Mouse (Mus musculus) limb, embryonic 12.5 days (tissue): ENCODE data around the gene Ccdc42. TPM values are rescaled to one million over a fixed set of nuclear protein-coding genes. Genes with fewer than 3 reads are reported as not detected.

ENCODE experiments used
- ATAC-seq: fragments of 200-750 bp; cut with Nextera tagmentation; 2 replicates; pipeline ENCODE4 v1.8.0; 2017; ENCODE audit warnings: low read depth, moderate TSS enrichment; ENCODE audit not compliant: insufficient number of reproducible peaks, insufficient read depth, low FRiP score, low TSS enrichment
- H3K27ac ChIP-seq: fragments of 300-500 bp; sonication (generic); 2 replicates; pipeline ENCODE4 v1.5.1; 2016; ENCODE audit warnings: mild to moderate bottlenecking, moderate library complexity
- H3K27me3 ChIP-seq: fragments of 300-500 bp; sonication (generic); 2 replicates; pipeline ENCODE4 v1.6.1; 2016; ENCODE audit warnings: mild to moderate bottlenecking, moderate library complexity
- H3K36me3 ChIP-seq: fragments of 300-500 bp; sonication (generic); 2 replicates; pipeline ENCODE4 v1.6.1; 2016; ENCODE audit warnings: mild to moderate bottlenecking, moderate library complexity
- H3K4me1 ChIP-seq: fragments of 300-500 bp; sonication (generic); replicated peaks from 2 replicates; pipeline ENCODE4 v1.6.1; 2016
- H3K4me2 ChIP-seq: fragments of 300-500 bp; sonication (generic); 2 replicates; pipeline ENCODE4 v1.6.1; 2016; ENCODE audit warnings: mild to moderate bottlenecking, moderate library complexity
- H3K4me3 ChIP-seq: fragments of 300-500 bp; sonication (generic); replicated peaks from 2 replicates; pipeline ENCODE4 v1.5.1; 2016; ENCODE audit warnings: mild to moderate bottlenecking
- H3K9ac ChIP-seq: fragments of 300-500 bp; sonication (generic); replicated peaks from 2 replicates; pipeline ENCODE4 v1.6.1; 2016; ENCODE audit warnings: mild to moderate bottlenecking, moderate library complexity
- H3K9me3 ChIP-seq: fragments of 300-500 bp; sonication (generic); 2 replicates; pipeline ENCODE4 v1.6.1; 2016; ENCODE audit warnings: mild to moderate bottlenecking, moderate library complexity
- WGBS: fragments of 180-500 bp; shearing (Covaris S2); methylation state at CpG from one replicate; pipeline ENCODE4 v1.1.7; 2016; 5-methylcytosine and 5-hydroxymethylcytosine counted together
- polyA plus RNA-seq: library from polyadenylated mRNA; unstranded; fragments of >200 nt; fragmentation: Nextera tagmentation; extraction: Ambion mirVana; gene quantifications from 2 replicates; pipeline ENCODE4 v1.2.1, GENCODE M21; 2016

The Ccdc42 gene
- polyA plus RNA-seq, 1 experiment from 2014 or later: 1.0 TPM

DNA sequence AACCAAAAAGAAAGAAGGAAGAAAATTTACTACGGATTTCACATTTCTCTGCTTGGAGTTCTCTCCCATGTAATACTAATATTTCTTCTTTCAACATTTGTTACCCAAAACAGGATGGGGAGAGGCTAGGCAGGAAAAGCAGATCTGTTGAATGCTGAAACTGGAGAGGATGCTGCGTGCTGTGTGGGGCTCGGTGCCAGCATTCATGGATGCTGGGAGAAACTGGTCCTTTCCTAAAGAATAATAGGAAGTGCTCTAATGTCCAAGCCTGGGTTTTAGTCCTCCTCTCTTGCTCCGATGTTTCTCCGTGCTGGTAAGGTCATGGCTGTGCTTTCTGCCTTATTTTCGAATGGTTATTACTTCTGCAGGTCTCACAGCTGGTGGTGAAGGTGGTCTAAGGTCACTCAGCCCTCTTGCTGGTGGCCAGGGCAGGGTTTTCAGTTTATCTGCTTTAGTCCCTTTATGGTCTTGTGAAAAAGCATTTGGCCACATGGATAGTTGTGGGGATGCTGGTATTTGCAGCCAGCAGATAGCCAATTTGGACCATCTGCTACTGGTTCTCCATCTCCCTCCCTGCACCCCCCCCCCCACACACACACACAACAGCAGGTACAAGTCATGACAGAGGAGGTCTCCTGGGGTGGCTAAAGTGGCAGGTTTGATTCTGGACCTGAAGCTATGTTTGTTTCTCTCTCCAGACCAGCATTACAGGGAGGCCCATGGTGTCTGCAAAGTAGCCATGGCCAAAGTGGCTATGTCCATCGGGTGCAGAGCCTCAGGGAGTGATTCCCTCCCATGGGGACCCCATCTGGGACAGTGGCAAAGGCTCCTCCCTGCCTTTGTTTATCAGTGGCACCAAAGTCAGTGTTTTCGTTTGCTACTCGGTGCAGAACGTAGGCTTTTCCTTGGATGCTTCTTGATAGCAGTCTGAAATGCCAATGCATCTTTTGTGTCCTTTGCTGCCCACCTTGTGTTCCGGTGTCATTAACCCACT is 24.6 kb upstream of the Ccdc42 start:
- ATAC-seq: no peak

GRCm38 (mm10) chr11:68564356-68565031 is 22.3 kb upstream of the Ccdc42 start:
- no peaks in the 10 kb centered on the region for H3K9me3 ChIP-seq
- 68% methylated on average over 13 of the region's 13 CpGs for WGBS
- H3K4me2 ChIP-seq: no peak overlapping the region
- H3K9ac ChIP-seq: no peak overlapping the region
- peaks cover 10% of the 10 kb centered on the region for H3K27me3 ChIP-seq
- ATAC-seq: no peak
- H3K4me1 ChIP-seq: 0 out of 2 replicates have a peak, but pooled peaks cover 6% of the 10 kb centered on the region
- H3K36me3 ChIP-seq: no peaks in the 10 kb centered on the region
- no peak overlapping the region for H3K27ac ChIP-seq
- no peak overlapping the region for H3K4me3 ChIP-seq

More for the DNA sequence above, 24.6 kb upstream of the Ccdc42 start:
- H3K4me3 ChIP-seq: no peak overlapping the region
- H3K4me1 ChIP-seq: 0 out of 2 replicates have a peak, but pooled peaks cover 6% of the 10 kb centered on the region
- H3K9me3 ChIP-seq: no peaks in the 10 kb centered on the region
- no peak overlapping the region for H3K9ac ChIP-seq
- H3K27me3 ChIP-seq: peaks cover 14% of the 10 kb centered on the region
- no peak overlapping the region for H3K4me2 ChIP-seq
- H3K36me3 ChIP-seq: no peaks in the 10 kb centered on the region
- 80% methylated on average over 11 of the region's 11 CpGs for WGBS
- H3K27ac ChIP-seq: no peak overlapping the region

DNA sequence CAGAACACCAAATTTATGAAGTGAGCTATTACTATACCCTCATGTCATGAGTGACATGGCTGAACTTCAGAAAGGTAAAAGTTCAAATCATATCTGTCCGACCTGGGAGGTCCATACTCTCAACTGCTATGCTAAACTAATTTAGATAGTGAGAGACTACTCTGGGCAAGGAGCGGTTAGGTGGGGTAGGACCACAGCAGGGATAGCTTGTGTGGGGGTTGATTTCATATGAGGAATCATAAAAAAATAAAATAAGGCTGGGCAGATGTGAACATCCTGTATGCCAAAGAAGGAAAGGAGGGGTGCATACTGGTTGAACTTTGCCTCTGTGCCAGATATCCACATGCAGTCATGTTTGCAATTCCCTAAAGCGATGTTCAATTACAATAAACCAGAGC is 21.8 kb upstream of the Ccdc42 start:
- Histone ChIP-seq H3K4me1 (0 out of 2 replicates have a peak, but pooled peaks cover 6% of the 10 kb centered on the region), H3K36me3 (no peaks in the 10 kb centered on the region), H3K4me2 (no peak overlapping the region), H3K27me3 (peaks cover 10% of the 10 kb centered on the region), H3K27ac (no peak overlapping the region), H3K9ac (no peak overlapping the region), H3K9me3 (no peaks in the 10 kb centered on the region), H3K4me3 (no peak overlapping the region)
- 81% methylated on average over 3 of the region's 3 CpGs for WGBS
- ATAC-seq: no peak

GRCm38 (mm10) chr11:68566447-68567059 is 20.3 kb upstream of the Ccdc42 start:
- Histone ChIP-seq H3K27me3 (peaks cover 10% of the 10 kb centered on the region), H3K4me1 (0 out of 2 replicates have a peak, but pooled peaks cover 6% of the 10 kb centered on the region), H3K36me3 (no peaks in the 10 kb centered on the region), H3K4me3 (peak overlapping the region; percentile 30), H3K27ac (no peak overlapping the region), H3K9me3 (no peaks in the 10 kb centered on the region), H3K9ac (peak overlapping the region; percentile 34; the same call in 1 of the 2 replicates), H3K4me2 (peak overlapping the region; percentile 60)
- no peak for ATAC-seq
- WGBS: 19% methylated on average over 17 of the region's 17 CpGs

DNA sequence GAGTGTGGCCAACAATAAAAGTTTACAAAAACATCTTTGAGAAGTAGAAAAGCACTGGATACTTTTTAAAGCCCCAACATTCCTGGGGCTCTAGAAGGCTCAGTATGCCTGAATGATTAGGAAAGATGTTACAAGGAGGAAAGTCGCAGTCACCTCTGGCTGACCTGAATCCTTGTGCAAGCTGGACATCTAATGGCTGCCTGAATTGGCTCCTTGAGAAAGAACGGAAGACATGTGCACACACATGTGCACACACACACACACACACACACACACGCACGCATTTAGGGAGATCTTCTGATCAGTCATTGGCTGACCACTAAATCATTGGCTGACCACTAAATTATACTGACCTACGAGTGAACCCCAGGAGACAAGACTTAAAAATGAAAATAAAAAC is 16.0 kb upstream of the Ccdc42 start:
- Histone ChIP-seq H3K4me1 (0 out of 2 replicates have a peak, but pooled peaks cover 6% of the 10 kb centered on the region), H3K9me3 (no peaks in the 10 kb centered on the region), H3K27ac (no peak overlapping the region), H3K4me2 (no peak overlapping the region), H3K4me3 (no peak overlapping the region), H3K36me3 (no peaks in the 10 kb centered on the region), H3K9ac (no peak overlapping the region), H3K27me3 (peaks cover 10% of the 10 kb centered on the region)
- ATAC-seq: no peak
- WGBS: 77% methylated on average over 5 of the region's 5 CpGs

- H3K27ac ChIP-seq: no peak overlapping the region
- H3K4me3 ChIP-seq: no peak overlapping the region
- H3K4me2 ChIP-seq: no peak overlapping the region
- ATAC-seq: no peak
- peaks cover 7% of the 10 kb centered on the region for H3K4me1 ChIP-seq
- no peak overlapping the region for H3K9ac ChIP-seq
- H3K27me3 ChIP-seq: no peaks in the 10 kb centered on the region
- 93% methylated on average over 1 of the region's 1 CpGs for WGBS
- no peaks in the 10 kb centered on the region for H3K9me3 ChIP-seq
- H3K36me3 ChIP-seq: no peaks in the 10 kb centered on the region
Measured at GRCm38 (mm10) chr11:68577076-68577475, 9.7 kb upstream of the Ccdc42 start.

DNA sequence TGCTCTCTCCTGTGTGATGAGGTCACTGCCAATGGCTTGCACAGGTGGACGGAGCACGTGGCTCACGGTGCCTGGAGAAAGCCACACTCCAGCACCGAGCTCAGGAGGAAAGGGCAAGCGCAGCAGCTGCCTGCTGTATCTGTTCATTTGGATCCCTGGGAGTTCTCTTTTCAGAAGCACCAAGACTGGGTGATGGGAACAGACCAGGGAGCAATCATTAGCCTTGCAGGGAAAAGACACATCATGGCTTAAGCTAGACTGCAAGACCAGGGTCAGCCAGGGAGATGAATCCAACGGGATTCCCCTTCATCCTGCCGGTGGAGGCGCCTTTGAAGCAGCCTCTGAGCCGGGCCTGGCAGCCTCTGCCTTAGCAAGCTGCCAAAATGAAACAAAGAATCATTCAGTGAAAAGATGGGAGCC is 7.3 kb upstream of the Ccdc42 start:
- Histone ChIP-seq H3K36me3 (no peaks in the 10 kb centered on the region), H3K9me3 (no peaks in the 10 kb centered on the region), H3K9ac (no peak overlapping the region), H3K4me1 (peaks cover 7% of the 10 kb centered on the region), H3K4me3 (no peak overlapping the region), H3K27me3 (no peaks in the 10 kb centered on the region), H3K4me2 (no peak overlapping the region), H3K27ac (peak overlapping the region; percentile 53; the same call in 1 of the 2 replicates)
- ATAC-seq: no peak
- WGBS: 31% methylated on average over 9 of the region's 9 CpGs

- no peaks in the 10 kb centered on the region for H3K27me3 ChIP-seq
- H3K4me1 ChIP-seq: peaks cover 7% of the 10 kb centered on the region
- H3K27ac ChIP-seq: peak overlapping the region; percentile 45; the same call in 1 of the 2 replicates
- ATAC-seq: no peak
- H3K4me2 ChIP-seq: no peak overlapping the region
- H3K4me3 ChIP-seq: no peak overlapping the region
- no peaks in the 10 kb centered on the region for H3K36me3 ChIP-seq
- no peak overlapping the region for H3K9ac ChIP-seq
- 40% methylated on average over 6 of the region's 6 CpGs for WGBS
- H3K9me3 ChIP-seq: no peaks in the 10 kb centered on the region
Measured at GRCm38 (mm10) chr11:68580566-68580965, 6.3 kb upstream of the Ccdc42 start.

GRCm38 (mm10) chr11:68583225-68583624 is 3.6 kb upstream of the Ccdc42 start:
- Histone ChIP-seq H3K9me3 (no peaks in the 10 kb centered on the region), H3K4me3 (no peak overlapping the region), H3K9ac (no peak overlapping the region), H3K4me1 (peaks cover 7% of the 10 kb centered on the region), H3K27ac (no peak overlapping the region), H3K27me3 (no peaks in the 10 kb centered on the region), H3K36me3 (no peaks in the 10 kb centered on the region), H3K4me2 (no peak overlapping the region)
- WGBS: 89% methylated on average over 13 of the region's 13 CpGs
- no peak for ATAC-seq

GRCm38 (mm10) chr11:68583906-68584480 is 2.8 kb upstream of the Ccdc42 start:
- WGBS: 85% methylated on average over 8 of the region's 8 CpGs
- H3K27ac ChIP-seq: no peak overlapping the region
- H3K4me3 ChIP-seq: no peak overlapping the region

More at GRCm38 (mm10) chr11:68583906-68584480, 2.8 kb upstream of the Ccdc42 start:
- H3K9me3 ChIP-seq: no peaks in the 10 kb centered on the region
- no peak overlapping the region for H3K9ac ChIP-seq
- H3K27me3 ChIP-seq: no peaks in the 10 kb centered on the region
- H3K4me1 ChIP-seq: peaks cover 7% of the 10 kb centered on the region
- no peak overlapping the region for H3K4me2 ChIP-seq
- ATAC-seq: no peak
- H3K36me3 ChIP-seq: no peaks in the 10 kb centered on the region
